Mouse (Mus musculus): ENCODE data around the gene Tnr. TPM values are rescaled to one million over a fixed set of nuclear protein-coding genes. Genes with fewer than 3 reads are reported as not detected.

Gene Tnr
- polyA plus RNA-seq, 1 experiment = 0.13 TPM

DNA sequence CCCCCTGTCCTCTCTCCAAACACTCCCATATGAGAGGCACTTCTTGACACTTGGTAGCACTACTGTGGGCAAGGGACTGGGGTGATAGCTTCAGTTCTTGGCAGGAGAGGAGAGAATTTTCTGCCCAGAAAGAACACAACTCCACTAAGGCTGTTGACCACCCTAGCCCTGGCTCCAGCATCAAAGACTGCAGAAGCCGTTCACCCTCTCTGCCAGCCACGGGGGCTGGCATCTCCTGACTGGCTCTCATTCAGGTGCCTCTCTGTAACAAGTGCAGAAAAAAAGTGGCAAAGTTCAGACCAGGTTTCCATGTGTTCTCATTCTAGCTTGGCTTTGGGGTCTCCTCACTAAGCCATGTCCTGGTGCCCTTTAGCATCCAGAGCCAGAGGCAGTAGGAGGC, 157.7 kb downstream of the Tnr start:
- H3K4me3 ChIP-seq (ENCODE audit: control insufficient read depth, insufficient read depth, low read length) = no peak overlapping the region
- no peaks in the 10 kb centered on the region for H3K36me3 ChIP-seq (ENCODE audit: control insufficient read depth, insufficient read depth, low read length)
- 84% methylated on average over 2 of the region's 2 CpGs for WGBS
- no peaks in the 10 kb centered on the region for H3K4me1 ChIP-seq (replicated peaks; ENCODE audit: control insufficient read depth, insufficient read depth, low read length)
- no peak overlapping the region for H3K27ac ChIP-seq (ENCODE audit: control insufficient read depth, insufficient read depth, low read length)
- no peak for DNase-seq
- TF ChIP-seq POLR2A (IDR thresholded peaks at IDR 0.05; ENCODE audit: control insufficient read depth, extremely low read depth, insufficient read depth, low read length, poor library complexity) (no peak), CTCF (IDR thresholded peaks at IDR 0.05; ENCODE audit: borderline replicate concordance, control insufficient read depth, extremely low read depth, insufficient read depth, low read length, poor library complexity) (no peak)
- no peaks in the 10 kb centered on the region for H3K27me3 ChIP-seq (ENCODE audit: control insufficient read depth, insufficient read depth, low read length)

GRCm38 (mm10) chr1:159686476-159687231, 163.1 kb downstream of the Tnr start:
- no peaks in the 10 kb centered on the region for H3K27me3 ChIP-seq (ENCODE audit: control insufficient read depth, insufficient read depth, low read length)
- DNase-seq = no peak
- no peak for TF ChIP-seq CTCF (IDR thresholded peaks at IDR 0.05; ENCODE audit: borderline replicate concordance, control insufficient read depth, extremely low read depth, insufficient read depth, low read length, poor library complexity)
- TF ChIP-seq POLR2A (IDR thresholded peaks at IDR 0.05; ENCODE audit: control insufficient read depth, extremely low read depth, insufficient read depth, low read length, poor library complexity) = no peak
- H3K36me3 ChIP-seq (ENCODE audit: control insufficient read depth, insufficient read depth, low read length) = no peaks in the 10 kb centered on the region
- no peaks in the 10 kb centered on the region for H3K4me1 ChIP-seq (replicated peaks; ENCODE audit: control insufficient read depth, insufficient read depth, low read length)
- no peak overlapping the region for H3K27ac ChIP-seq (ENCODE audit: control insufficient read depth, insufficient read depth, low read length)
- WGBS = 26% methylated on average over 9 of the region's 9 CpGs
- H3K4me3 ChIP-seq (ENCODE audit: control insufficient read depth, insufficient read depth, low read length) = no peak overlapping the region

- DNase-seq = no peak
Observed at GRCm38 (mm10) chr1:159696717-159697116, 173.1 kb downstream of the Tnr start.

DNA sequence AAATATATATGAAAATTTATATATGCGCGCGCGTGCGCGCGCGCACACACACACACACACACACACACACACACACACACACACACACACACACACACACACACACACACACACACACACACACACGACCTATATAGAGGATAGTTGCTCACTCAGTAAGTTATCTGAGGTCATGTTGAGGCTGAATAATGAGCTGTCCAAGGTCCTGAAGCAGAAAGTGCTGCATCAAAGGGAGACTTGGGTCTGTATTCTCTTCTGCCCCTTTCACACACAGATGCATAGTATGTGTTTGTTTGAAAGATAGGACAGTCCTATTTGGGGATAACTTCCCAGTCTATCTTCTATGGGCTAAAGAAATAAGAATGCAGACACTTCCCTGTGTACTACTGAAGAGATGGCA, 178.5 kb downstream of the Tnr start:
- Histone ChIP-seq H3K36me3 (ENCODE audit: control insufficient read depth, insufficient read depth, low read length) (no peaks in the 10 kb centered on the region), H3K27ac (ENCODE audit: control insufficient read depth, insufficient read depth, low read length) (no peak overlapping the region), H3K27me3 (ENCODE audit: control insufficient read depth, insufficient read depth, low read length) (no peaks in the 10 kb centered on the region), H3K4me3 (ENCODE audit: control insufficient read depth, insufficient read depth, low read length) (no peak overlapping the region), H3K4me1 (replicated peaks; ENCODE audit: control insufficient read depth, insufficient read depth, low read length) (no peaks in the 10 kb centered on the region)
- 80% methylated on average over 9 of the region's 9 CpGs for WGBS
- peak; percentile 14 for DNase-seq
- no peak for TF ChIP-seq POLR2A (IDR thresholded peaks at IDR 0.05; ENCODE audit: control insufficient read depth, extremely low read depth, insufficient read depth, low read length, poor library complexity)
- no peak for TF ChIP-seq CTCF (IDR thresholded peaks at IDR 0.05; ENCODE audit: borderline replicate concordance, control insufficient read depth, extremely low read depth, insufficient read depth, low read length, poor library complexity)

More at GRCm38 (mm10) chr1:159696717-159697116, 173.1 kb downstream of the Tnr start:
- TF ChIP-seq CTCF (IDR thresholded peaks at IDR 0.05; ENCODE audit: borderline replicate concordance, control insufficient read depth, extremely low read depth, insufficient read depth, low read length, poor library complexity) (no peak), POLR2A (IDR thresholded peaks at IDR 0.05; ENCODE audit: control insufficient read depth, extremely low read depth, insufficient read depth, low read length, poor library complexity) (no peak)
- Histone ChIP-seq H3K27ac (ENCODE audit: control insufficient read depth, insufficient read depth, low read length) (no peak overlapping the region), H3K27me3 (ENCODE audit: control insufficient read depth, insufficient read depth, low read length) (no peaks in the 10 kb centered on the region), H3K36me3 (ENCODE audit: control insufficient read depth, insufficient read depth, low read length) (no peaks in the 10 kb centered on the region), H3K4me3 (ENCODE audit: control insufficient read depth, insufficient read depth, low read length) (no peak overlapping the region), H3K4me1 (replicated peaks; ENCODE audit: control insufficient read depth, insufficient read depth, low read length) (no peaks in the 10 kb centered on the region)
- 60% methylated on average over 4 of the region's 4 CpGs for WGBS

- no peak for DNase-seq
- H3K27ac ChIP-seq (ENCODE audit: control insufficient read depth, insufficient read depth, low read length) = no peak overlapping the region
- no peak for TF ChIP-seq CTCF (IDR thresholded peaks at IDR 0.05; ENCODE audit: borderline replicate concordance, control insufficient read depth, extremely low read depth, insufficient read depth, low read length, poor library complexity)
- TF ChIP-seq POLR2A (IDR thresholded peaks at IDR 0.05; ENCODE audit: control insufficient read depth, extremely low read depth, insufficient read depth, low read length, poor library complexity) = no peak
- no peak overlapping the region for H3K4me3 ChIP-seq (ENCODE audit: control insufficient read depth, insufficient read depth, low read length)
- H3K36me3 ChIP-seq (ENCODE audit: control insufficient read depth, insufficient read depth, low read length) = no peaks in the 10 kb centered on the region
- no peaks in the 10 kb centered on the region for H3K27me3 ChIP-seq (ENCODE audit: control insufficient read depth, insufficient read depth, low read length)
- WGBS = 96% methylated on average over 3 of the region's 3 CpGs
- H3K4me1 ChIP-seq (replicated peaks; ENCODE audit: control insufficient read depth, insufficient read depth, low read length) = no peaks in the 10 kb centered on the region
Observed at GRCm38 (mm10) chr1:159704925-159705324, 181.4 kb downstream of the Tnr start.

DNA sequence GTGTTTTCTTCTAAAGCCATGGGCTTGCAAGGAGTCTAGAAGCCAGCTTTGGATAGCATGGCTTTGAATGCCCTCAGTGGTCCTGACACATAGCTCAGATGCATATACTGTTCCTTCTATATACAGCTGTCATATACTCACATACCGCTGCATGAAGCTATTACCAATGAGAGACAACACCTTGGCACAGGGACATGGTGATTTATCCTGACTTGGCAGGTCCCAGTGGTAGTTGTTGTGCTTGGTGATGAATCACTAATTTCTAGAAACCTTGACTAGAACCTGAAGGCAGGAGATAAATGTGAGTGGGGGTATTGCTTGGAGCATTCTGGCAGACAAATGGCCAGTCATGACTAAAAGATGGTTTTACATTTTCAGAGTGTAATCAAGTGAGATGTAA, 192.7 kb downstream of the Tnr start:
- WGBS = 89% methylated on average over 1 of the region's 1 CpGs
- Histone ChIP-seq H3K36me3 (ENCODE audit: control insufficient read depth, insufficient read depth, low read length) (no peaks in the 10 kb centered on the region), H3K27ac (ENCODE audit: control insufficient read depth, insufficient read depth, low read length) (no peak overlapping the region), H3K4me3 (ENCODE audit: control insufficient read depth, insufficient read depth, low read length) (no peak overlapping the region), H3K4me1 (replicated peaks; ENCODE audit: control insufficient read depth, insufficient read depth, low read length) (no peaks in the 10 kb centered on the region), H3K27me3 (ENCODE audit: control insufficient read depth, insufficient read depth, low read length) (no peaks in the 10 kb centered on the region)
- no peak for DNase-seq
- no peak for TF ChIP-seq POLR2A (IDR thresholded peaks at IDR 0.05; ENCODE audit: control insufficient read depth, extremely low read depth, insufficient read depth, low read length, poor library complexity)

GRCm38 (mm10) chr1:159717016-159717415, 193.4 kb downstream of the Tnr start:
- 96% methylated on average over 9 of the region's 9 CpGs for WGBS

More at GRCm38 (mm10) chr1:159717016-159717415, 193.4 kb downstream of the Tnr start:
- Histone ChIP-seq H3K36me3 (ENCODE audit: control insufficient read depth, insufficient read depth, low read length) (no peaks in the 10 kb centered on the region), H3K4me1 (replicated peaks; ENCODE audit: control insufficient read depth, insufficient read depth, low read length) (no peaks in the 10 kb centered on the region), H3K27me3 (ENCODE audit: control insufficient read depth, insufficient read depth, low read length) (no peaks in the 10 kb centered on the region), H3K27ac (ENCODE audit: control insufficient read depth, insufficient read depth, low read length) (no peak overlapping the region), H3K4me3 (ENCODE audit: control insufficient read depth, insufficient read depth, low read length) (no peak overlapping the region)
- DNase-seq = no peak
- no peak for TF ChIP-seq CTCF (IDR thresholded peaks at IDR 0.05; ENCODE audit: borderline replicate concordance, control insufficient read depth, extremely low read depth, insufficient read depth, low read length, poor library complexity)
